Mouse (Mus musculus) bone marrow, adult 2 months (tissue): ENCODE results near the gene Fitm2. TPM values are rescaled to one million over a fixed set of nuclear protein-coding genes. Genes with fewer than 3 reads are reported as not detected.

Experiments
- H3K27ac ChIP-seq: fragments of 200-500 bp; 2 replicates; pipeline ENCODE4 v1.5.1; 2012; ENCODE audit warnings: low read depth, mild to moderate bottlenecking, control low read depth, inconsistent platforms, low read length; ENCODE audit not compliant: control insufficient read depth, poor library complexity, insufficient read depth
- H3K4me1 ChIP-seq: fragments of 200-500 bp; 2 replicates; pipeline ENCODE4 v1.6.1; 2011; ENCODE audit warnings: low read length; ENCODE audit not compliant: control insufficient read depth, insufficient read depth
- H3K4me3 ChIP-seq: fragments of 200-500 bp; replicated peaks from 2 replicates; pipeline ENCODE3; 2011; ENCODE audit warnings: mild to moderate bottlenecking, low read depth, low read length, control low read depth; ENCODE audit not compliant: control insufficient read depth
- CTCF ChIP-seq: fragments of 200-500 bp; IDR thresholded peaks from 2 replicates; pipeline ENCODE4 v1.5.1; 2011; ENCODE audit warnings: low read length, control low read depth; ENCODE audit not compliant: control insufficient read depth, insufficient read depth
- POLR2A ChIP-seq: fragments of 200-500 bp; IDR thresholded peaks from 2 replicates; pipeline ENCODE4 v1.6.1; 2011; ENCODE audit warnings: low read depth, mild to moderate bottlenecking, control low read depth, low read length, borderline replicate concordance; ENCODE audit not compliant: control insufficient read depth
- WGBS: fragments of 180-500 bp; shearing (Covaris S2); methylation state at CpG from one replicate; pipeline ENCODE4 v1.1.7; 2018; 5-methylcytosine and 5-hydroxymethylcytosine counted together
- polyA plus RNA-seq: library from polyadenylated mRNA; stranded (reverse); fragments of >200 nt; gene quantifications from 2 replicates; pipeline ENCODE4 v1.2.4, GENCODE M21; 2011; ENCODE audit warnings: low replicate concordance; ENCODE audit not compliant: missing spikeins, insufficient read depth, insufficient read length

Gene Fitm2
- polyA plus RNA-seq, result 1.6 and 4.5 TPM in 2 replicates

- 0% methylated on average over 30 of the region's 30 CpGs for WGBS
- H3K4me1 ChIP-seq, result no peaks in the 10 kb centered on the region; the same call in 1 of the 2 replicates
- TF ChIP-seq CTCF (peak; percentile 99), POLR2A (no peak)
- H3K4me3 ChIP-seq, result peak within 1 kb of the TSS; percentile 86
- no peak within 1 kb of the TSS; the same call in 1 of the 2 replicates for H3K27ac ChIP-seq
Measured at GRCm38 (mm10) chr2:163472466-163472851, at the start of gene Fitm2. Gene Fitm2 (minus strand): TSS chr2:163472629.

GRCm38 (mm10) chr2:163506300-163507004, 34.0 kb upstream of the Fitm2 start, which contains the start of gene Hnf4a:
Gene Hnf4a (plus strand): TSS chr2:163506808.
- TF ChIP-seq POLR2A, result no peak
- TF ChIP-seq CTCF, result no peak
- no peak within 1 kb of the TSS for H3K4me3 ChIP-seq
- no peaks in the 10 kb centered on the region; the same call in 1 of the 2 replicates for H3K4me1 ChIP-seq
- WGBS, result 80% methylated on average over 10 of the region's 10 CpGs
- H3K27ac ChIP-seq, result no peak within 1 kb of the TSS

GRCm38 (mm10) chr2:163503191-163503590, 30.8 kb upstream of the Fitm2 start:
- Histone ChIP-seq H3K27ac (no peak overlapping the region), H3K4me3 (no peak overlapping the region), H3K4me1 (no peaks in the 10 kb centered on the region; the same call in 1 of the 2 replicates)
- TF ChIP-seq CTCF, result no peak
- WGBS, result 63% methylated on average over 7 of the region's 7 CpGs

- Histone ChIP-seq H3K4me3 (no peak overlapping the region), H3K27ac (no peak overlapping the region), H3K4me1 (no peaks in the 10 kb centered on the region; the same call in 1 of the 2 replicates)
- TF ChIP-seq POLR2A (no peak), CTCF (no peak)
- 65% methylated on average over 2 of the region's 2 CpGs for WGBS
Measured at GRCm38 (mm10) chr2:163502219-163502618, 29.8 kb upstream of the Fitm2 start.

- Histone ChIP-seq H3K4me1 (no peaks in the 10 kb centered on the region), H3K27ac (no peak overlapping the region), H3K4me3 (no peak overlapping the region)
- TF ChIP-seq POLR2A (no peak), CTCF (no peak)
- 49% methylated on average over 6 of the region's 6 CpGs for WGBS
Measured at GRCm38 (mm10) chr2:163494456-163494855, 22.0 kb upstream of the Fitm2 start.

GRCm38 (mm10) chr2:163493976-163494375, 21.5 kb upstream of the Fitm2 start:
- TF ChIP-seq CTCF (no peak), POLR2A (no peak)
- Histone ChIP-seq H3K4me1 (no peaks in the 10 kb centered on the region), H3K27ac (no peak overlapping the region), H3K4me3 (no peak overlapping the region)
- WGBS, result 30% methylated on average over 5 of the region's 5 CpGs

GRCm38 (mm10) chr2:163493031-163493430, 20.6 kb upstream of the Fitm2 start:
- Histone ChIP-seq H3K4me1 (no peaks in the 10 kb centered on the region), H3K4me3 (no peak overlapping the region)

GRCm38 (mm10) chr2:163492018-163492417, 19.6 kb upstream of the Fitm2 start, which contains the start of gene R3hdml:
Gene R3hdml (plus strand): TSS chr2:163492318.
- TF ChIP-seq CTCF, result no peak
- no peak for TF ChIP-seq POLR2A
- no peaks in the 10 kb centered on the region for H3K4me1 ChIP-seq
- H3K27ac ChIP-seq, result no peak within 1 kb of the TSS
- 64% methylated on average over 5 of the region's 5 CpGs for WGBS
- no peak within 1 kb of the TSS for H3K4me3 ChIP-seq

More at GRCm38 (mm10) chr2:163493031-163493430, 20.6 kb upstream of the Fitm2 start:
- no peak overlapping the region for H3K27ac ChIP-seq
- no peak for TF ChIP-seq POLR2A
- WGBS, result 56% methylated on average over 5 of the region's 5 CpGs

- H3K4me3 ChIP-seq, result no peak overlapping the region
- no peaks in the 10 kb centered on the region for H3K4me1 ChIP-seq
- WGBS, result 60% methylated on average over 7 of the region's 7 CpGs
- TF ChIP-seq CTCF (no peak), POLR2A (no peak)
- no peak overlapping the region for H3K27ac ChIP-seq
Measured at GRCm38 (mm10) chr2:163491351-163491750, 18.9 kb upstream of the Fitm2 start.
